Mouse (Mus musculus): Measurements from ENCODE around the gene Ncf4.
A peak's percentile ranks its signal among the peaks of the same experiment; 100 is the strongest.

The Ncf4 gene

GRCm38 (mm10) chr15:78244695-78245492 lies at the start of gene Ncf4:
Ncf4 (plus strand) TSS chr15:78244801.
- DNase-seq (ENCODE audit: low read depth, low spot score): no peak

GRCm38 (mm10) chr15:78195096-78195880 lies 49.3 kb upstream of the Ncf4 start:
- DNase-seq (ENCODE audit: low read depth, low spot score): no peak

DNA sequence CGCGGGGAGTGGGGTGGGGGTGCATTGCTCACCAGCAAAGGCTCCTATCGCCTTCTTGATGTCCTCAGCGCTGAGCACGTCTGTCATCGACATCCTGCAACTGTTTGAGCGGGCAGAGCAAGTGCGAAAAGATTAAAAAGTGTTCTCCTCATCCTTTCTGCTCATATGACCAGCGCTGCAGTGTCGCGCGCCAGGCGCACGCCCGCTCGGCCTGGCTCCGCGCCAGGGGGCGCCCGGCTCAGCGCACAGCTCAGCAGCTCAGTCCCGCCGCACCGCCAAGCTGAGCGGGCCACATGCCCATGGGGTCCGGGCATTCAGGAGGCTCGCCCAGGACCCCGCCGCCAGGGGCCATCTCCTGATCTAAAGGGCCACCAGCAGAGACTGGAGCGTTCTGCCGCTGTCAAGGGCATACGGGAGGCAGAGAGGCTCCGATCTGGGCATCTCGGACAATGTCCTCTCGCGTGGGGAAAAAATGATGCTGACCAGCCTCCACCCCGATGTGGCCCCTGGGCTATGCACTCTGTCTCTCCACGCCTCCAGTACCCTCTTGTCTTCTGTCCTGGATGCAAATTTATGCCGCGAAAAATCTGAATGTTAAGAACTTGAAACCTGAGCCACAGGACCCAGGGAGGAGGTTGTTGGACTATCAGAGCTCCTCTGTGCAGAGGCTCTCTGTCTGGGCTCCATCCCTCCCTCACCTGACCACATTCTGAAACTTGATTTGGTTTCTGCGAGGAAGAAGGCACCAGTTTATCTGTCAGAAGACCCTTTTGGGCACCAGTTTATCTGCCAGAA lies 40.4 kb upstream of the Ncf4 start:
- DNase-seq (ENCODE audit: low read depth, low spot score): peak; percentile 65

GRCm38 (mm10) chr15:78205192-78205591 lies 39.4 kb upstream of the Ncf4 start:
- DNase-seq (ENCODE audit: low read depth, low spot score): peak; percentile 61

- no peak for DNase-seq (ENCODE audit: low read depth, low spot score)
Observed at GRCm38 (mm10) chr15:78206312-78206711, 38.3 kb upstream of the Ncf4 start, which contains the start of gene Pvalb. Pvalb (minus strand) TSS chr15:78206400.

- no peak for DNase-seq (ENCODE audit: low read depth, low spot score)
Observed at GRCm38 (mm10) chr15:78210203-78210602, 34.4 kb upstream of the Ncf4 start.

DNA sequence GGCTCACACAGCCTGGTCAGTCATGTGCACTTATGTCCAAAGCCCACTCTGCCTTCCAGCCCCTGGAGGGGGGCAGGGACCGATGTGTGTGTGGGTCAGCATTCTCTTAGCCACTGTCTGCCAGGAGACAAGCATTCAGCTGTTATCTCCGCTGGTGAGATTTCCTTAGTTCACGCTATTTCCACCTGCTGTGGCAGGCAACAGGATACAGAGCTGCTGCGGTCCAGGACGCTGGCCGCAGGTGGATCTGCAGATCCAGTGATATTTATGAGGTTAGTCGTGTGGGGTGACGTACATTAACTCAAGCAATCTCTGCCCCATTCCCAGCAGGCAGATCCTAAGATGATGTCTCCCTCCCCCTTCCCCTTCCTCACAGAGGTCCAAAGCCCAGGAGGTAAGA lies 33.2 kb upstream of the Ncf4 start:
- DNase-seq (ENCODE audit: low read depth, low spot score): no peak

GRCm38 (mm10) chr15:78215269-78215668 lies 29.3 kb upstream of the Ncf4 start:
- no peak for DNase-seq (ENCODE audit: low read depth, low spot score)

GRCm38 (mm10) chr15:78227816-78228215 lies 16.8 kb upstream of the Ncf4 start:
- DNase-seq (ENCODE audit: low read depth, low spot score): no peak

DNA sequence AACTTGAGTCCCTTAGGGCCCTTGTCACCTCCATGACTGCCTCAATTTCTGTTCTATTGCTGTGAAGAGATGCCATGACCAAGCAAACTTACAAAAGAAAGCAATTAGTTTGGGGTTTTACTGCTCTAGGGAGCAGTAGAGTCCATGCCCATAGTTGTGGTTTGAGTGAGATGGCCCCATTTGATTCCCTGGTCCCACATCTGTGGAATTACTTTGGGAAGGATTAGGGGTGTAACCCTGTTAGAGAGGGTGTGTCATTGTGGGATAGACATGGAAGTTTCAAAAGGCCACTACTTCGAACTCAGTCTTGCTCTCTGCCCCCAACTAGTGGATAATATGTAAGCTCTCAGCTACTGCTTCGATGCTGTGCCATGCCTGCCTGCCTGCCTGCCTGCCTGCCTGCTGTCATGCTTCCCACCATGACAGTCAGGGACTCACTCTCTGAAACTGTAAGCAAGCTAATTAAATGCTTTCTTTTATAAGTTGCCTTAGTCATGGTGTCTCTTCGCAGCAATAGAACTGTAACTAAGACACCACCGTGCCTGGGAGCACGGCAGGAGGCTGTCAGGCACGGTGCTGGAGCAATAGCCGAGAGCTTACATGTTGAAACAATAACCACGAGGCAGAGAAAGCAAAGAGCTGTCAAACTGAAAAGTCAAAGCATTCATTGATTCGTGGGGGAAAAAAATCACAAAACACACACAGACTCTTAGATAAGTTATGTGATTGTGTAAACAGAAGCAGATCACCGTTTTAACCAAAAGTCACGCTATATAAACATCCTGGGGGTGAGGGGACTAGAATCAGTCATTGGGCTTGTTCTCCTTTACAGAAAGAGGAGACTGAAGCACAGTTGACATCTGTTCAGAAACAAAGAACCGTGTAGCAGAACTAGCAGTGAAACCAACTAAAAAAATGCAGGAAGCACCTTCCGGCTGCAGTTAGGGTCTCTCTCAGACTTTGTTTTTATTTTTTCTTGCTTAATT lies 13.0 kb upstream of the Ncf4 start:
- DNase-seq (ENCODE audit: low read depth, low spot score): peak; percentile 18

GRCm38 (mm10) chr15:78234823-78235509 lies 9.6 kb upstream of the Ncf4 start:
- DNase-seq (ENCODE audit: low read depth, low spot score): peak; percentile 30

GRCm38 (mm10) chr15:78239453-78239852 lies 5.1 kb upstream of the Ncf4 start:
- DNase-seq (ENCODE audit: low read depth, low spot score): peak; percentile 89

- no peak for DNase-seq (ENCODE audit: low read depth, low spot score)
Observed at GRCm38 (mm10) chr15:78239956-78240617, 4.5 kb upstream of the Ncf4 start.

GRCm38 (mm10) chr15:78241335-78241734 lies 3.3 kb upstream of the Ncf4 start:
- DNase-seq (ENCODE audit: low read depth, low spot score): no peak

DNA sequence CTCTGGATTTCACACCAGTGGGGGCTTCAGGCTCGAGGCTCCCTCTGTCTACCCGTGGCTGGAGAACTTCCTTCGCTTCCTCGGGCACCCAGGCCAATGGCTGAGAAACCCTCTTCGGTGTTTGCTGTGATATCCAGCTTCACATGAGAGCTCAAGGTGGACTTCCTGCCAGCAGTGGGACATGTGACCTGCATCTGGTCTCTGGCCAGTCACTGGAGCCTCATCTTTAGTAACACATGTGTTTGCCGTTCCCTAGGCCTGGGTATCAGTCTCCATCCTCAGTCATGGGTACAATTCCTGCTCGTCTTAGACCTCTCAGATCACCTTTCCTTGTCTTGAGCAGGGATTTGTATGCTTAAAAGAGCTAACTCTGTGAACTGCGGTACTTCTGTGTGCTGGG lies 1.5 kb upstream of the Ncf4 start:
- DNase-seq (ENCODE audit: low read depth, low spot score): no peak

GRCm38 (mm10) chr15:78243774-78244173 lies 827 bp upstream of the Ncf4 start:
- DNase-seq (ENCODE audit: low read depth, low spot score): no peak

- no peak for DNase-seq (ENCODE audit: low read depth, low spot score)
Observed at GRCm38 (mm10) chr15:78246143-78247116, 1.8 kb downstream of the Ncf4 start.

DNA sequence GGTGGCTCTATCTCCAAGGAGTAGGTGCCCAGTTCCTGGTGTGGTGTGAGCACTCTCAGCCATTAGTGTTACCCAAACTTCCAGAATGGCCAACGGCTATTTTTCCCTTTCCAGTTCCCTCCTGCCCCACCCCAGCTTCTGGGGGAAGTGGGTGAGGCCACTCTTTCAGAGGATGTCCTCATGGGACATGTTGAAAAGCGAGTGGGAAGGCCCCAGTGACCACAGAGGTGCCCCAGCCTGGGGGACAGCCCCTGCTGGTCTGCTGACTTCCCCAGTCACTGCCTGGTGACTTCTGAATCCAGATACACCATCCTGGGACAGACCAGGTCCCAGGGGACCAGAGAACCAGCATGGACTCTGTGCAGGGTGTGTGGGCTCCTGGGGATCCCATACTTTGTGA lies 3.1 kb downstream of the Ncf4 start:
- no peak for DNase-seq (ENCODE audit: low read depth, low spot score)

Data from ZHBTc4 (cell line).